Mouse (Mus musculus): ENCODE measurements at regions not wholly inside any gene's neighbourhood (a gene's known extent, or its start where the extent isn't known, plus 50 kb on each side); places are given as distances from the start of the nearest gene placed in this dataset.
A peak's percentile ranks its signal among the peaks of the same experiment; 100 is the strongest.

GRCm38 (mm10) chr2:174008350-174009218, 67.5 kb upstream of the Stx16 start:
- Histone ChIP-seq H3K27ac (peak overlapping the region; percentile 31; the same call in 1 of the 2 replicates), H3K36me3 (no peaks in the 10 kb centered on the region), H3K9ac (replicated peaks) (0 out of 2 replicates have a peak overlapping the region, but pooled peaks have one; percentile 5), H3K4me2 (replicated peaks) (0 out of 2 replicates have a peak overlapping the region, but pooled peaks have one; percentile 2), H3K4me1 (replicated peaks) (peaks cover 19% of the 10 kb centered on the region), H3K4me3 (replicated peaks) (no peak overlapping the region), H3K9me3 (0 out of 2 replicates have a peak, but pooled peaks cover 3% of the 10 kb centered on the region), H3K27me3 (no peaks in the 10 kb centered on the region)
- peak; percentile 57 for ATAC-seq
- 27% methylated on average over 19 of the region's 19 CpGs for WGBS

GRCm38 (mm10) chr2:174010038-174010437, 66.1 kb upstream of the Stx16 start:
- Histone ChIP-seq H3K27ac (no peak overlapping the region), H3K27me3 (no peaks in the 10 kb centered on the region), H3K36me3 (no peaks in the 10 kb centered on the region), H3K4me1 (replicated peaks) (peaks cover 19% of the 10 kb centered on the region), H3K9ac (replicated peaks) (no peak overlapping the region), H3K9me3 (no peaks in the 10 kb centered on the region), H3K4me2 (replicated peaks) (no peak overlapping the region), H3K4me3 (replicated peaks) (no peak overlapping the region)
- 56% methylated on average over 3 of the region's 3 CpGs for WGBS
- ATAC-seq, result no peak

GRCm38 (mm10) chr2:174011399-174011798, 64.7 kb upstream of the Stx16 start:
- H3K4me2 ChIP-seq (replicated peaks), result no peak overlapping the region
- H3K27me3 ChIP-seq, result no peaks in the 10 kb centered on the region

GRCm38 (mm10) chr2:174014361-174014760, 61.7 kb upstream of the Stx16 start:
- Histone ChIP-seq H3K9ac (replicated peaks) (no peak overlapping the region), H3K36me3 (no peaks in the 10 kb centered on the region), H3K27me3 (no peaks in the 10 kb centered on the region)

More at GRCm38 (mm10) chr2:174011399-174011798, 64.7 kb upstream of the Stx16 start:
- Histone ChIP-seq H3K9me3 (no peaks in the 10 kb centered on the region), H3K9ac (replicated peaks) (no peak overlapping the region), H3K27ac (no peak overlapping the region), H3K36me3 (no peaks in the 10 kb centered on the region), H3K4me3 (replicated peaks) (no peak overlapping the region), H3K4me1 (replicated peaks) (peaks cover 19% of the 10 kb centered on the region)
- 69% methylated on average over 8 of the region's 8 CpGs for WGBS
- no peak for ATAC-seq

GRCm38 (mm10) chr2:174015283-174015682, 60.8 kb upstream of the Stx16 start:
- ATAC-seq, result peak; percentile 38; the same call in 1 of the 2 replicates
- H3K4me1 ChIP-seq (replicated peaks), result 0 out of 2 replicates have a peak, but pooled peaks cover 6% of the 10 kb centered on the region
- H3K4me2 ChIP-seq (replicated peaks), result no peak overlapping the region
- no peaks in the 10 kb centered on the region for H3K36me3 ChIP-seq
- no peak overlapping the region for H3K27ac ChIP-seq
- no peaks in the 10 kb centered on the region for H3K9me3 ChIP-seq
- no peaks in the 10 kb centered on the region for H3K27me3 ChIP-seq
- H3K4me3 ChIP-seq (replicated peaks), result no peak overlapping the region
- 56% methylated on average over 14 of the region's 14 CpGs for WGBS
- H3K9ac ChIP-seq (replicated peaks), result no peak overlapping the region

More at GRCm38 (mm10) chr2:174014361-174014760, 61.7 kb upstream of the Stx16 start:
- Histone ChIP-seq H3K4me1 (replicated peaks) (peaks cover 6% of the 10 kb centered on the region; the same call in 1 of the 2 replicates), H3K4me2 (replicated peaks) (no peak overlapping the region), H3K9me3 (no peaks in the 10 kb centered on the region), H3K27ac (no peak overlapping the region), H3K4me3 (replicated peaks) (no peak overlapping the region)
- ATAC-seq, result no peak
- 63% methylated on average over 2 of the region's 2 CpGs for WGBS

GRCm38 (mm10) chr2:174016068-174016467, 60.0 kb upstream of the Stx16 start:
- no peak overlapping the region for H3K4me3 ChIP-seq (replicated peaks)
- ATAC-seq, result no peak
- no peaks in the 10 kb centered on the region for H3K27me3 ChIP-seq
- 0 out of 2 replicates have a peak, but pooled peaks cover 6% of the 10 kb centered on the region for H3K4me1 ChIP-seq (replicated peaks)
- no peak overlapping the region for H3K27ac ChIP-seq
- WGBS, result 86% methylated on average over 5 of the region's 5 CpGs
- no peak overlapping the region for H3K4me2 ChIP-seq (replicated peaks)
- no peaks in the 10 kb centered on the region for H3K36me3 ChIP-seq
- no peak overlapping the region for H3K9ac ChIP-seq (replicated peaks)
- no peaks in the 10 kb centered on the region for H3K9me3 ChIP-seq

- ATAC-seq, result no peak
- H3K36me3 ChIP-seq, result no peaks in the 10 kb centered on the region
- H3K9me3 ChIP-seq, result no peaks in the 10 kb centered on the region
- no peaks in the 10 kb centered on the region for H3K27me3 ChIP-seq
- H3K9ac ChIP-seq (replicated peaks), result no peak overlapping the region
- 0 out of 2 replicates have a peak, but pooled peaks cover 2% of the 10 kb centered on the region for H3K4me1 ChIP-seq (replicated peaks)
- 58% methylated on average over 6 of the region's 6 CpGs for WGBS
- H3K27ac ChIP-seq, result no peak overlapping the region
- H3K4me2 ChIP-seq (replicated peaks), result no peak overlapping the region
- H3K4me3 ChIP-seq (replicated peaks), result no peak overlapping the region
Observed at GRCm38 (mm10) chr2:174017042-174017441, 59.1 kb upstream of the Stx16 start.

- Histone ChIP-seq H3K4me1 (replicated peaks) (0 out of 2 replicates have a peak, but pooled peaks cover 2% of the 10 kb centered on the region), H3K27ac (no peak overlapping the region), H3K9me3 (no peaks in the 10 kb centered on the region), H3K9ac (replicated peaks) (no peak overlapping the region), H3K36me3 (no peaks in the 10 kb centered on the region), H3K4me2 (replicated peaks) (no peak overlapping the region), H3K4me3 (replicated peaks) (no peak overlapping the region), H3K27me3 (no peaks in the 10 kb centered on the region)
- WGBS, result 85% methylated on average over 3 of the region's 3 CpGs
- no peak for ATAC-seq
Observed at GRCm38 (mm10) chr2:174017596-174017995, 58.5 kb upstream of the Stx16 start.

- no peak overlapping the region for H3K27ac ChIP-seq
- H3K4me2 ChIP-seq (replicated peaks), result no peak overlapping the region
- 82% methylated on average over 7 of the region's 7 CpGs for WGBS
- no peak overlapping the region for H3K4me3 ChIP-seq (replicated peaks)
- H3K9ac ChIP-seq (replicated peaks), result no peak overlapping the region
- H3K9me3 ChIP-seq, result no peaks in the 10 kb centered on the region
- H3K36me3 ChIP-seq, result no peaks in the 10 kb centered on the region
- no peaks in the 10 kb centered on the region for H3K27me3 ChIP-seq
- 0 out of 2 replicates have a peak, but pooled peaks cover 2% of the 10 kb centered on the region for H3K4me1 ChIP-seq (replicated peaks)
- no peak; the same call in 1 of the 2 replicates for ATAC-seq
Observed at GRCm38 (mm10) chr2:174018002-174018401, 58.1 kb upstream of the Stx16 start.

- no peaks in the 10 kb centered on the region for H3K9me3 ChIP-seq
- ATAC-seq, result no peak
Observed at GRCm38 (mm10) chr2:174018986-174019385, 57.1 kb upstream of the Stx16 start.

GRCm38 (mm10) chr2:174019970-174020369, 56.1 kb upstream of the Stx16 start:
- Histone ChIP-seq H3K4me2 (replicated peaks) (no peak overlapping the region), H3K4me1 (replicated peaks) (0 out of 2 replicates have a peak, but pooled peaks cover 2% of the 10 kb centered on the region), H3K27ac (no peak overlapping the region), H3K9ac (replicated peaks) (no peak overlapping the region), H3K9me3 (no peaks in the 10 kb centered on the region), H3K4me3 (replicated peaks) (no peak overlapping the region), H3K27me3 (no peaks in the 10 kb centered on the region), H3K36me3 (no peaks in the 10 kb centered on the region)
- no peak for ATAC-seq
- 85% methylated on average over 4 of the region's 4 CpGs for WGBS

More at GRCm38 (mm10) chr2:174018986-174019385, 57.1 kb upstream of the Stx16 start:
- Histone ChIP-seq H3K4me1 (replicated peaks) (0 out of 2 replicates have a peak, but pooled peaks cover 2% of the 10 kb centered on the region), H3K9ac (replicated peaks) (no peak overlapping the region), H3K36me3 (no peaks in the 10 kb centered on the region), H3K27ac (no peak overlapping the region), H3K4me3 (replicated peaks) (no peak overlapping the region), H3K4me2 (replicated peaks) (no peak overlapping the region), H3K27me3 (no peaks in the 10 kb centered on the region)
- WGBS, result 96% methylated on average over 4 of the region's 4 CpGs

GRCm38 (mm10) chr2:174020447-174020846, 55.7 kb upstream of the Stx16 start:
- WGBS, result 84% methylated on average over 7 of the region's 7 CpGs
- H3K9me3 ChIP-seq, result no peaks in the 10 kb centered on the region
- no peak for ATAC-seq
- no peak overlapping the region for H3K4me3 ChIP-seq (replicated peaks)
- H3K9ac ChIP-seq (replicated peaks), result no peak overlapping the region
- H3K4me2 ChIP-seq (replicated peaks), result no peak overlapping the region
- H3K27ac ChIP-seq, result no peak overlapping the region
- no peaks in the 10 kb centered on the region for H3K36me3 ChIP-seq
- H3K4me1 ChIP-seq (replicated peaks), result 0 out of 2 replicates have a peak, but pooled peaks cover 2% of the 10 kb centered on the region
- no peaks in the 10 kb centered on the region for H3K27me3 ChIP-seq
